Comparison of ENCODE assay signal across 11 mouse cellular contexts in the genomic region with DNA sequence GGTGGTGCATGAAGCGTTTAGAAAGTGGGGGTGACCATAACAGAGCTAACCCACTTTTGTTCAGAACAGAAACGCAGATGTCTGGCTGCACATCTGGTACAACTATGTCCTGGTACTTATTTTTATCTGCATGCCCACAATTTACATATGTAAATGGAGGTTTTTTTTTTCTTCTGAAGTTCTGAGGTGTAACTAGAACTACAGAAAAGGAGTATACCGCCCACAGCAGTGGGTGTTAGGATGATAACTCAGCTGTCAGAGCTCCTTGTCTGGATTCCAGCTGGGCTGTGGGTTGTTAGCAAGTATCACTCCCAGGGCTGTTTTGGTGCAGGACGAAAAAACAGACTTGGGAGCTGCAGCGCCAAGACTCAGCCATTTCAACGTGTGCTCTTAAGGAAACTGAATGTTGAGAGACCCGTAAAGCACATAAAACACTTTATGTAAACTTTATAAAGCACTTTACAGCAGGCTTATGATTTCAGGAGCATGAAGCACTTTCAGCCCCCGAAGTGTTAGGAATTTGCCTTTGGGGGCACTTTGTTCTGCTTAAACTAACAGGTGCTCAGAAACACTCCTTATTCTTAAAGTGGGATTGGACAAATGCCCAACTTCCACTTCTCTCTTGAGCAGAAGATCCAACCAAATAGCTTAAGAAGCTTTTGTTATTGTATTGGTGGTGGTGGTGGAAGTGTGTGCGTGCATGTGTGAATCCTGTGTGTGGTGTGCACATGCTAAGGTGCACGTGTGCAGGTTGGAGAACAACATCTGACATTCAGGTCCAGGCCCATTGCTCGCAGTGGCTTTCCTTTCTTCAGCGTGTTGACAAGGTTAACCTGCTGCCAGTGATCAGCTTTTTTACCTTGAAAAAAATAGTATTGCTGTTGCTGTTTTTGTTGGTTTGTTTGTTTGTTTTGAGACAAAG. TPM values are rescaled to one million over a fixed set of nuclear protein-coding genes. Genes with fewer than 3 reads are reported as not detected.
DNase-seq lines count a peak whose midpoint lies in the region; ATAC-seq and TF ChIP-seq lines count a peak whose summit lies in the region.
"Had no signal": no experiment of that assay in that cellular context is flagged by ENCODE, and none has a peak within 500 bp of the region (broad histone marks: within the 10 kb centered on the region; RNA-seq: fewer than 3 reads in every experiment).

No protein-coding gene starts in this region.

- H3K27ac ChIP-seq in embryonic facial prominence, embryonic 14.5 days (replicated peaks; ENCODE audit: low read depth, low read length) = peak overlapping the region; percentile 70
- no peak overlapping the region for H3K27ac ChIP-seq in limb, embryonic 14.5 days (replicated peaks; ENCODE audit: low read depth, low read length)
- H3K27ac ChIP-seq in forebrain, embryonic 11.5 days (ENCODE audit: low read depth, low read length) = no peak overlapping the region
- H3K27ac ChIP-seq: forebrain, embryonic 10.5 days; liver, embryonic 13.5 days; neural tube, embryonic 12.5 days had no signal

- H3K9me3 ChIP-seq in embryonic facial prominence, embryonic 14.5 days (ENCODE audit: control insufficient read depth, low read length) = no peaks in the 10 kb centered on the region
- H3K9me3 ChIP-seq in limb, embryonic 14.5 days (ENCODE audit: control insufficient read depth, low read length) = no peaks in the 10 kb centered on the region
- H3K9me3 ChIP-seq in forebrain, embryonic 11.5 days (ENCODE audit: control insufficient read depth, low read length) = no peaks in the 10 kb centered on the region
- H3K9me3 ChIP-seq: forebrain, embryonic 10.5 days; liver, embryonic 13.5 days; neural tube, embryonic 12.5 days had no signal

- intact Hi-C loops in heart, postnatal 36 days (cut with DNase I) = no loop called here

- WGBS in embryonic facial prominence, embryonic 14.5 days = 44% methylated on average over 12 of the region's 12 CpGs
- WGBS in limb, embryonic 14.5 days = 28% methylated on average over 12 of the region's 12 CpGs
- WGBS in forebrain, embryonic 11.5 days = 84% methylated on average over 12 of the region's 12 CpGs

- peaks cover 31% of the 10 kb centered on the region for H3K4me1 ChIP-seq in embryonic facial prominence, embryonic 14.5 days (ENCODE audit: control insufficient read depth, insufficient read depth, low read length)
- H3K4me1 ChIP-seq in limb, embryonic 14.5 days (ENCODE audit: control insufficient read depth, insufficient read depth, low read length) = peaks cover 37% of the 10 kb centered on the region
- H3K4me1 ChIP-seq in forebrain, embryonic 11.5 days (replicated peaks; ENCODE audit: control insufficient read depth, insufficient read depth, low read length) = peaks cover 6% of the 10 kb centered on the region; the same call in 1 of the 2 replicates

- no peak for TF ChIP-seq POLR2A in limb, embryonic 14.5 days (IDR thresholded peaks at IDR 0.05; ENCODE audit: borderline replicate concordance, extremely low read depth, insufficient read depth, insufficient read length)

- no peak overlapping the region for H3K4me3 ChIP-seq in embryonic facial prominence, embryonic 14.5 days (ENCODE audit: low read depth, low read length)
- no peak overlapping the region for H3K4me3 ChIP-seq in limb, embryonic 14.5 days (replicated peaks; ENCODE audit: low read length)
- no peak overlapping the region for H3K4me3 ChIP-seq in forebrain, embryonic 11.5 days (ENCODE audit: low read depth, low read length)
- H3K4me3 ChIP-seq: forebrain, embryonic 10.5 days; liver, embryonic 13.5 days; neural tube, embryonic 12.5 days had no signal

- H3K9ac ChIP-seq in embryonic facial prominence, embryonic 14.5 days (ENCODE audit: low read depth, low read length) = no peak overlapping the region
- no peak overlapping the region for H3K9ac ChIP-seq in limb, embryonic 14.5 days (ENCODE audit: low read depth, low read length, severe bottlenecking)
- H3K9ac ChIP-seq in forebrain, embryonic 11.5 days (ENCODE audit: low read length) = no peak overlapping the region
- H3K9ac ChIP-seq: liver, embryonic 13.5 days; neural tube, embryonic 12.5 days had no signal

- H3K36me3 ChIP-seq in embryonic facial prominence, embryonic 14.5 days (ENCODE audit: control insufficient read depth, insufficient read depth, low read length) = no peaks in the 10 kb centered on the region
- H3K36me3 ChIP-seq in limb, embryonic 14.5 days (ENCODE audit: control insufficient read depth, insufficient read depth, low read length) = no peaks in the 10 kb centered on the region
- H3K36me3 ChIP-seq in splenic B cell, adult 2 months (ENCODE audit: control insufficient read depth, insufficient read depth, low read length, poor library complexity, severe bottlenecking) = no peaks in the 10 kb centered on the region
- no peaks in the 10 kb centered on the region for H3K36me3 ChIP-seq in forebrain, embryonic 11.5 days (ENCODE audit: control insufficient read depth, insufficient read depth, low read length)
- H3K36me3 ChIP-seq: forebrain, embryonic 10.5 days; neural tube, embryonic 12.5 days had no signal

- no peak overlapping the region for H3K4me2 ChIP-seq in embryonic facial prominence, embryonic 14.5 days (ENCODE audit: low read depth, low read length)
- H3K4me2 ChIP-seq in limb, embryonic 14.5 days (replicated peaks; ENCODE audit: low read depth, low read length, severe bottlenecking) = 0 out of 2 replicates have a peak overlapping the region, but pooled peaks have one; percentile 7
- H3K4me2 ChIP-seq in forebrain, embryonic 11.5 days (ENCODE audit: low read depth, low read length, severe bottlenecking) = no peak overlapping the region
- H3K4me2 ChIP-seq: liver, embryonic 13.5 days; neural tube, embryonic 12.5 days had no signal

- H3K27me3 ChIP-seq in embryonic facial prominence, embryonic 14.5 days (replicated peaks; ENCODE audit: control insufficient read depth, insufficient read depth, low read length) = no peaks in the 10 kb centered on the region
- 0 out of 2 replicates have a peak, but pooled peaks cover 8% of the 10 kb centered on the region for H3K27me3 ChIP-seq in limb, embryonic 14.5 days (ENCODE audit: control insufficient read depth, insufficient read depth, low read length)
- no peaks in the 10 kb centered on the region for H3K27me3 ChIP-seq in splenic B cell, adult 2 months (ENCODE audit: control insufficient read depth, insufficient read depth, low read length, poor library complexity, severe bottlenecking)
- H3K27me3 ChIP-seq in forebrain, embryonic 11.5 days (ENCODE audit: control insufficient read depth, insufficient read depth, low read length) = no peaks in the 10 kb centered on the region
- H3K27me3 ChIP-seq: liver, embryonic 13.5 days; neural tube, embryonic 12.5 days had no signal

- ATAC-seq in embryonic facial prominence, embryonic 14.5 days (ENCODE audit: low read depth) = no peak
- ATAC-seq in limb, embryonic 14.5 days (ENCODE audit: low FRiP score, low read depth) = peak; percentile 64
- ATAC-seq in forebrain, embryonic 11.5 days (replicated peaks; ENCODE audit: low FRiP score) = no peak

- peak; percentile 54 to 76 for DNase-seq in layer of hippocampus, adult 18-20 months (ENCODE audit: low spot score in 2 of 2)
- DNase-seq in layer of hippocampus, postnatal 10 days (ENCODE audit: low spot score in 2 of 2) = no peak
- peak; percentile 67 for DNase-seq in embryonic facial prominence, embryonic 14.5 days (ENCODE audit: low spot score)
- peak; percentile 71 for DNase-seq in limb, embryonic 14.5 days (ENCODE audit: low spot score)
- DNase-seq in splenic B cell, adult 2 months (ENCODE audit: low read depth, low spot score) = peak; percentile 80
- no peak for DNase-seq in adrenal gland, postnatal 36 days
- no peak for DNase-seq in heart, postnatal 36 days
- no peak for DNase-seq in forebrain, embryonic 11.5 days (ENCODE audit: low spot score)
- DNase-seq: liver, embryonic 13.5 days had no signal

RNA-seq across cellular contexts. Expression of a gene that starts 28.5 kb away (rescaled TPM):
- total RNA-seq in layer of hippocampus, adult 18-20 months (2021) = 10 to 100 TPM; 59.0 to 61.1 TPM
- 10 to 100 TPM; 62.1 to 63.3 TPM for total RNA-seq in layer of hippocampus, postnatal 10 days (2021)
- 19.8 and 20.0 TPM in 2 replicates for polyA plus RNA-seq in embryonic facial prominence, embryonic 14.5 days (2014; fragmentation: Nextera tagmentation; extraction: Ambion mirVana)
- polyA plus RNA-seq in limb, embryonic 14.5 days (2012; rRNA removed) = 25.9 and 31.2 TPM in 2 replicates
- 10.9 and 13.8 TPM in 2 replicates for polyA plus RNA-seq in limb, embryonic 14.5 days (2014; fragmentation: Nextera tagmentation; extraction: Ambion mirVana)
- 10 to 100 TPM; 63.7 to 92.3 TPM for total RNA-seq in adrenal gland, postnatal 36 days (2021)
- total RNA-seq in heart, postnatal 36 days (2021) = 10 to 100 TPM; 15.4 to 18.5 TPM
- 6.6 and 7.7 TPM in 2 replicates for polyA plus RNA-seq in forebrain, embryonic 11.5 days (2014; fragmentation: Nextera tagmentation; extraction: Ambion mirVana)

Comparison
In these comparisons a context has a peak if more than half of its experiments do, and no peak if none do; other contexts are left out.
1. DNase-seq: peak in layer of hippocampus, adult 18-20 months (2 of 2), embryonic facial prominence, embryonic 14.5 days (single experiment), limb, embryonic 14.5 days (single experiment) and splenic B cell, adult 2 months (single experiment); none in layer of hippocampus, postnatal 10 days (0 of 2), adrenal gland, postnatal 36 days (0 of 2), heart, postnatal 36 days (0 of 2) and forebrain, embryonic 11.5 days (single experiment).